Mouse (Mus musculus) E14TG2a.4 (cell line): ENCODE results near the gene Diaph3.

ENCODE experiments used
- CTCF ChIP-seq: conservative IDR thresholded peaks from 2 replicates; pipeline ENCODE4 v1.5.1; 2014; ENCODE audit warnings: low read length
- NANOG ChIP-seq: IDR thresholded peaks from 2 replicates; pipeline ENCODE4 v1.6.1; 2014; ENCODE audit warnings: borderline replicate concordance, low read length, mixed read lengths

DNA sequence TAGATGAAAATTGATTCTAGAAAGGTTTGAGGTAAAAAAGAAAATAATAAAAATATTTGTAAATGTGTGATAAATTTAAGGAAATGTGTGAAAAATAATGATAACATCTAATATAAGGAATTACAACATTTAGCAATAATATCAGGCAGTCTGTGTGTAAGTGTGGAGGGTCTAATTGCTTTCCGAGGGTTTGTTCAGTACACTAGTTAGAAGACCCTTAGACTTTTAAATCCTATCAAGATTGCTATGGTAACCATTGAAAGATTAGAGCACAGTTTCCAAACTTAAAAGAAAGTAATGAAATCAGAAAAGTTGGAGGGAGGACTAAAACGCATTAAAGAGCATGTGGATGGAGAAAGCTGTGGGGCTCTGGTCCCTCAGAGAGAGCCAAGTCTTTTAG, 506.0 kb downstream of the Diaph3 start:
- TF ChIP-seq CTCF (no peak), NANOG (no peak)
